15 mouse cellular contexts compared by ENCODE assay signal in genomic region chr1:35811795-35812194, GRCm38 (mm10).
DNase-seq lines count a peak whose midpoint lies in the region; ATAC-seq and TF ChIP-seq lines count a peak whose summit lies in the region.
"Had no signal": no experiment of that assay in that cellular context is flagged by ENCODE, and none has a peak within 500 bp of the region (broad histone marks: within the 10 kb centered on the region; RNA-seq: fewer than 3 reads in every experiment).

No protein-coding gene starts in this region.

- H3K4me2 ChIP-seq in hindbrain, embryonic 12.5 days (replicated peaks), result no peak overlapping the region
- H3K4me2 ChIP-seq in hindbrain, postnatal 0 days (ENCODE audit: low read depth, low read length), result no peak overlapping the region
- no peak overlapping the region for H3K4me2 ChIP-seq in midbrain, embryonic 11.5 days
- H3K4me2 ChIP-seq in midbrain, postnatal 0 days (ENCODE audit: low read depth, low read length, poor library complexity, severe bottlenecking), result no peak overlapping the region
- H3K4me2 ChIP-seq in neural tube, embryonic 12.5 days (replicated peaks), result no peak overlapping the region
- H3K4me2 ChIP-seq: embryonic facial prominence, embryonic 12.5 days; forebrain, embryonic 15.5 days; heart, embryonic 11.5 days; heart, embryonic 15.5 days had no signal

- no peak for DNase-seq in hindbrain, postnatal 0 days (ENCODE audit: low spot score)
- peak; percentile 75 for DNase-seq in midbrain, embryonic 11.5 days (ENCODE audit: low spot score, missing footprints)
- no peak for DNase-seq in midbrain, postnatal 0 days (ENCODE audit: low spot score)
- no peak for DNase-seq in thymus, adult 2 months
- no peak for DNase-seq in adrenal gland, adult 18-20 months (ENCODE audit: low spot score in 2 of 2)
- DNase-seq: adrenal gland, postnatal 14 days; gastrocnemius, postnatal 36 days; heart, adult 2 months; heart, postnatal 14 days had no signal

- TF ChIP-seq CTCF in hindbrain, postnatal 0 days (IDR thresholded peaks at IDR 0.05; ENCODE audit: low read depth), result no peak
- no peak for TF ChIP-seq CTCF in midbrain, postnatal 0 days (IDR thresholded peaks at IDR 0.05)
- TF ChIP-seq CTCF in thymus, adult 2 months (IDR thresholded peaks at IDR 0.05; ENCODE audit: borderline replicate concordance, control insufficient read depth, extremely low read depth, insufficient read depth, low read length, poor library complexity), result no peak

- H3K4me1 ChIP-seq in hindbrain, embryonic 12.5 days, result peaks cover 4% of the 10 kb centered on the region
- no peaks in the 10 kb centered on the region for H3K4me1 ChIP-seq in hindbrain, postnatal 0 days (ENCODE audit: insufficient read depth, low read length)
- no peaks in the 10 kb centered on the region for H3K4me1 ChIP-seq in midbrain, embryonic 11.5 days (ENCODE audit: control insufficient read depth, insufficient read depth, low read length)
- 0 out of 2 replicates have a peak, but pooled peaks cover 2% of the 10 kb centered on the region for H3K4me1 ChIP-seq in midbrain, postnatal 0 days (ENCODE audit: insufficient read depth, low read length)
- H3K4me1 ChIP-seq in neural tube, embryonic 12.5 days, result peaks cover 19% of the 10 kb centered on the region; the same call in 1 of the 2 replicates
- peaks cover 3% of the 10 kb centered on the region; the same call in 1 of the 2 replicates for H3K4me1 ChIP-seq in thymus, adult 2 months (replicated peaks; ENCODE audit: control insufficient read depth, insufficient read depth, low read length)
- H3K4me1 ChIP-seq: embryonic facial prominence, embryonic 12.5 days had no signal

- no peaks in the 10 kb centered on the region for H3K27me3 ChIP-seq in hindbrain, embryonic 12.5 days
- no peaks in the 10 kb centered on the region for H3K27me3 ChIP-seq in hindbrain, postnatal 0 days (ENCODE audit: insufficient read depth, low read length)
- no peaks in the 10 kb centered on the region for H3K27me3 ChIP-seq in midbrain, embryonic 11.5 days (ENCODE audit: control insufficient read depth, insufficient read depth, low read length)
- H3K27me3 ChIP-seq in midbrain, postnatal 0 days (ENCODE audit: insufficient read depth, low read length), result no peaks in the 10 kb centered on the region
- no peaks in the 10 kb centered on the region for H3K27me3 ChIP-seq in neural tube, embryonic 12.5 days (replicated peaks)
- H3K27me3 ChIP-seq in thymus, adult 2 months (ENCODE audit: control insufficient read depth, insufficient read depth, low read length), result no peaks in the 10 kb centered on the region
- H3K27me3 ChIP-seq: embryonic facial prominence, embryonic 12.5 days; forebrain, embryonic 15.5 days; heart, embryonic 15.5 days had no signal

- H3K36me3 ChIP-seq in hindbrain, embryonic 12.5 days, result no peaks in the 10 kb centered on the region
- H3K36me3 ChIP-seq in hindbrain, postnatal 0 days (ENCODE audit: insufficient read depth, low read length), result no peaks in the 10 kb centered on the region
- no peaks in the 10 kb centered on the region for H3K36me3 ChIP-seq in midbrain, embryonic 11.5 days (ENCODE audit: control insufficient read depth, insufficient read depth, low read length)
- no peaks in the 10 kb centered on the region for H3K36me3 ChIP-seq in midbrain, postnatal 0 days (ENCODE audit: insufficient read depth, low read length)
- H3K36me3 ChIP-seq in neural tube, embryonic 12.5 days, result no peaks in the 10 kb centered on the region
- H3K36me3 ChIP-seq in thymus, adult 2 months (ENCODE audit: control insufficient read depth, insufficient read depth, low read length), result no peaks in the 10 kb centered on the region
- H3K36me3 ChIP-seq: embryonic facial prominence, embryonic 12.5 days; forebrain, embryonic 15.5 days; heart, embryonic 15.5 days had no signal

- H3K4me3 ChIP-seq in hindbrain, embryonic 12.5 days, result no peak overlapping the region
- no peak overlapping the region for H3K4me3 ChIP-seq in hindbrain, postnatal 0 days (ENCODE audit: low read length)
- H3K4me3 ChIP-seq in midbrain, embryonic 11.5 days (ENCODE audit: low read depth, low read length), result no peak overlapping the region
- H3K4me3 ChIP-seq in midbrain, postnatal 0 days (ENCODE audit: low read depth, low read length), result no peak overlapping the region
- no peak overlapping the region for H3K4me3 ChIP-seq in neural tube, embryonic 12.5 days
- H3K4me3 ChIP-seq in thymus, adult 2 months (ENCODE audit: control insufficient read depth, insufficient read depth, low read length), result no peak overlapping the region
- H3K4me3 ChIP-seq: embryonic facial prominence, embryonic 12.5 days; forebrain, embryonic 15.5 days; heart, adult 2 months; heart, embryonic 15.5 days had no signal

- no peak for TF ChIP-seq POLR2A in thymus, adult 2 months (IDR thresholded peaks at IDR 0.05; ENCODE audit: control insufficient read depth, extremely low read depth, insufficient read depth, low read length, poor library complexity)

- 76% methylated on average over 7 of the region's 7 CpGs for WGBS in hindbrain, embryonic 12.5 days
- 76% methylated on average over 7 of the region's 7 CpGs for WGBS in hindbrain, postnatal 0 days
- 93% methylated on average over 7 of the region's 7 CpGs for WGBS in midbrain, embryonic 11.5 days
- 90% methylated on average over 7 of the region's 7 CpGs for WGBS in midbrain, postnatal 0 days
- WGBS in neural tube, embryonic 12.5 days, result 58% methylated on average over 7 of the region's 7 CpGs
- WGBS in thymus, adult 2 months, result 98% methylated on average over 7 of the region's 7 CpGs

- no peak overlapping the region for H3K9ac ChIP-seq in hindbrain, embryonic 12.5 days
- no peak overlapping the region for H3K9ac ChIP-seq in hindbrain, postnatal 0 days (replicated peaks; ENCODE audit: low read length)
- no peak overlapping the region for H3K9ac ChIP-seq in midbrain, embryonic 11.5 days (ENCODE audit: low read length)
- H3K9ac ChIP-seq in midbrain, postnatal 0 days (replicated peaks; ENCODE audit: low read length, poor library complexity, severe bottlenecking), result no peak overlapping the region
- H3K9ac ChIP-seq in neural tube, embryonic 12.5 days, result no peak overlapping the region
- H3K9ac ChIP-seq: embryonic facial prominence, embryonic 12.5 days; forebrain, embryonic 15.5 days; heart, embryonic 15.5 days had no signal

- no peak overlapping the region for H3K27ac ChIP-seq in hindbrain, embryonic 12.5 days
- no peak overlapping the region for H3K27ac ChIP-seq in hindbrain, postnatal 0 days
- H3K27ac ChIP-seq in midbrain, embryonic 11.5 days (ENCODE audit: low read depth, low read length), result no peak overlapping the region
- H3K27ac ChIP-seq in midbrain, postnatal 0 days (ENCODE audit: low read depth, low read length), result no peak overlapping the region
- no peak overlapping the region for H3K27ac ChIP-seq in neural tube, embryonic 12.5 days
- H3K27ac ChIP-seq in thymus, adult 2 months (ENCODE audit: control insufficient read depth, insufficient read depth, low read length), result no peak overlapping the region
- H3K27ac ChIP-seq: embryonic facial prominence, embryonic 12.5 days; forebrain, embryonic 15.5 days; heart, adult 2 months; heart, embryonic 15.5 days had no signal

- ATAC-seq in hindbrain, embryonic 12.5 days (ENCODE audit: low FRiP score), result peak; percentile 60
- ATAC-seq in hindbrain, postnatal 0 days, result no peak
- no peak for ATAC-seq in midbrain, embryonic 11.5 days (ENCODE audit: low FRiP score)
- ATAC-seq in midbrain, postnatal 0 days (ENCODE audit: low FRiP score), result no peak
- ATAC-seq in neural tube, embryonic 12.5 days (ENCODE audit: low FRiP score, low read depth), result peak; percentile 60

- no peaks in the 10 kb centered on the region for H3K9me3 ChIP-seq in hindbrain, embryonic 12.5 days (replicated peaks)
- H3K9me3 ChIP-seq in hindbrain, postnatal 0 days (ENCODE audit: low read length), result no peaks in the 10 kb centered on the region
- H3K9me3 ChIP-seq in midbrain, embryonic 11.5 days (ENCODE audit: control insufficient read depth, low read length), result no peaks in the 10 kb centered on the region
- no peaks in the 10 kb centered on the region for H3K9me3 ChIP-seq in midbrain, postnatal 0 days (ENCODE audit: low read length)
- no peaks in the 10 kb centered on the region for H3K9me3 ChIP-seq in neural tube, embryonic 12.5 days
- H3K9me3 ChIP-seq: embryonic facial prominence, embryonic 12.5 days; forebrain, embryonic 15.5 days; heart, embryonic 15.5 days had no signal

Comparison
In these comparisons a context has a peak if more than half of its experiments do, and no peak if none do; other contexts are left out.
1. ATAC-seq: peak in hindbrain, embryonic 12.5 days (single experiment) and neural tube, embryonic 12.5 days (single experiment); none in hindbrain, postnatal 0 days (single experiment), midbrain, embryonic 11.5 days (single experiment) and midbrain, postnatal 0 days (single experiment).